Mouse (Mus musculus) layer of hippocampus, adult 11-12 months (tissue): ENCODE measurements around the gene Arih1.

ENCODE experiments used
- DNase-seq: peaks from one replicate; pipeline ENCODE4 v3.0.0; 2022; ENCODE audit warnings: low spot score

Gene Arih1

DNA sequence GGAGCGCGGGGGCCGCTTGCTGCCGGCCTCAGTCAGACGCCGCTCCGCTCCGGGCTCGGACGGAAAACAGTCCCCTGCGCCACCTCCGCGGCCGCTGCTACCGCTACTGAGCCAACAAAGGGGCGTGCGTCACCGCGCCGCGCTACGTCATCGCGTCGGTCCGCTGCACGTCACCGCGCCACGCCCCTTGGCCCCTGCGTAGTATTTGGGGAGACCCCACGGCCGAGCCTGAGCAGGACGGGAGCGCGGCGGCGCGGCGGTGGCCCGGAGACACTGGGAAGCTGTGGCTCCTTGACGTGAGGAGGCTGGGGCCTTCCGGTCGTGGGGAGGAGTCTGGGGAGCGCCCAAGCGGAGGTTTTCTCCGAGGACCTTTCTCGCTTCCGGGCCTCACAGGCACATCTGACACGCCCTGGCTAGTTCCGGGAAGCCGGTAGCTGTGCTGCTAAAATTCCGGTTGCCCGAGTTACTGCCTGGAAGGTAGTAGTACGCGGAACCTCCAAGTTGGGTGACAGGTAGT lies at the start of gene Arih1:
Gene Arih1 (minus strand): TSS at position 70 of the 517 bp plus-strand sequence.
- DNase-seq = peak; percentile 99

DNA sequence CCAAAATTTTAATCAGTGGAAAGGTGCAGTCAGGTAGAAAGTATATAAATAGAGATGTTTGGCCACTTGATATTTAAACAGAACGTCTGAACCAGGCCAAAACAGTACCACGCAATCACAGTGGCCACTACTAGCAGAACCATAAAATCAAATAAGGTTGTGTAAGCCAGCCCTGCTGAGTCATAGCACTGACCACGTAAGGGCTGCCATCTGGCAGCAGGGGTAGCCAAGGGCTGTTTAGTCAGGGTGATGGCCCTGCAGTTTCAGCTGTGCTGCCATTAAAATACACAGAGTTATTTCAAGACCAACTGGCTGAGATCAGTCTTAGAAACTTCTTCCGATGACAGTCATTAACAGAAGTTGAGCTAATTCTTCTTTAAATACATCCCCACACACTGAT lies 47.5 kb upstream of the Arih1 start:
- DNase-seq = no peak

- DNase-seq = no peak
These were observed 47.0 kb upstream of the Arih1 start for GRCm38 (mm10) chr9:59533422-59533821.

- no peak for DNase-seq
These were observed 45.2 kb upstream of the Arih1 start for GRCm38 (mm10) chr9:59531645-59532044.

- no peak for DNase-seq
These were observed 41.9 kb upstream of the Arih1 start for GRCm38 (mm10) chr9:59528274-59528673.

- DNase-seq = no peak
These were observed 41.2 kb upstream of the Arih1 start for GRCm38 (mm10) chr9:59527580-59527979.

- no peak for DNase-seq
These were observed 40.3 kb upstream of the Arih1 start for GRCm38 (mm10) chr9:59526727-59527126.

DNA sequence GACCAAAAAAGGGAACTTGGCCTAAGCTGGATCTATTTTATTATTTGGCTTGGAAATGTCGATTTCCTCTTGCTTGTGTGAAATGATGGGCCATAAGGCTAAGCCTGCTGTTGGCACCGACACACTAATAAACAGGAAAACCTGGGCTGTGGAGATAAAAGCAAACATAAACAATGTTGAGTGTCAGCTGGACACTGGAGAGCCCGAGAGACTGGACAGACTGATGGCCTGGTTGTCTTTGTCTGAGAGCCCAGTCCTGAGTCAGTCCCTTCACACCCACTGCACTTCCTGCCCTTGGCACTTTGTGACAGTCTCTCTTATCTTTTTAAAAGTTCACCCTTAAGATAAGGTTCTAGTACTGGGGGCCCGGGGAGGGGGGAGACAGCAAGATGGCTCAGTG lies 36.5 kb upstream of the Arih1 start:
- DNase-seq = no peak

DNA sequence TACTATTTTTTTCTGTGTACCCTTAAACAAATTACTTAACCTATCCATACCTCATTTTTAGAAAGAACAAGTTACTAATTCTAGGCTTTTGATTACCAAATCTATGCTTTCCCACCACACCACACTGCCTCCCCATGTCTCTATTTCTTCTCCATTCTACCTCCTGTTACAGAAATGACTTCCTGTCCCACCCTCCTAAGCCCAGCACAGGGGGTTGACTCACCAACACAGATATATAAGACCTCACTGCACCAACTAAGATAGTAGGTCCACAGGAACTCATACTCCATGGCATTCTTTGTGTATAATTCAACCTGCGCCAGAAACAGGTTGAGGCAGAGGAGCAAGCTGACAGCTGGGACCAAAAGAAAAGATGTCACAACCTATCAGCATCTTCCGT lies 33.0 kb upstream of the Arih1 start:
- no peak for DNase-seq

GRCm38 (mm10) chr9:59518976-59519375 lies 32.6 kb upstream of the Arih1 start:
- DNase-seq = no peak

DNA sequence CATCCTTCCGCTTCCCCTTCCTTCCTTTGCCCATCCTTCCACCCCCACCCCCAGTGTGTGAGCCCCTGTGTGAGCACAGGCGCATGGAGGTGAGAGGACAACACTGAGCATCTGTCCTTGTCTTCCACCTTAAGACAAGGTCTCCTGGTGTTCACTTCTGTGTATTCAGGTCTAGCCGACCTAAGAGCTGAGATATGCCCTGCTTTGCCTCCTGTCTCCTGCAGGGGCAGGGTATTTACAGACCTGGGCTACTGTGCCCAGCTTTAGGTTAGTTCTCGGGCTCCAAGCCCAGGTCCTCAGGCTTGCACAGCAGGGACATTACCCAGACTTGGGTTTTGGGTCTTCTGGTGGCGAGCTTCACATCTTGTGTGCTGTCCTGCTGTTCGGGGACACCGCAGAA lies 30.7 kb upstream of the Arih1 start:
- no peak for DNase-seq

GRCm38 (mm10) chr9:59515069-59515468 lies 28.7 kb upstream of the Arih1 start:
- DNase-seq = no peak

DNA sequence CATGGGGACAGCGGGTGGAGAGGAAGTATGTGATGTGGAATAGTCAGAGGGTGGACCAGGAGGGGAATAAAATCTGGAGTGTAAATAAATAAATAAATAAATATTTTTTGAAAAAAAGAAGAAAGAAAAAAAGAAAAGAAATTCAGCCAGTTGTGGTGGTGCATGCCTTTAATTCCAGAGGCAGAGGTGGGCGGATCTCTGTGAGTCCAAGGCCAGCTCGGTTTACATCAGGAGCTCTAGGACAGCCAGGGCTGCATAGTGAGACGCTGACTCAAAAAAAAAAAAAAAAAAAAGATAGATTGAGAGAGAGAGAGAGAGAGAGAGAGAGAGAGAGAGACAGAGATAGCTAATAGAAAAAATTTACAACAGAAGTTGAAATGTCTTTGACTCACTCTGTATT lies 26.0 kb upstream of the Arih1 start:
- no peak for DNase-seq

DNA sequence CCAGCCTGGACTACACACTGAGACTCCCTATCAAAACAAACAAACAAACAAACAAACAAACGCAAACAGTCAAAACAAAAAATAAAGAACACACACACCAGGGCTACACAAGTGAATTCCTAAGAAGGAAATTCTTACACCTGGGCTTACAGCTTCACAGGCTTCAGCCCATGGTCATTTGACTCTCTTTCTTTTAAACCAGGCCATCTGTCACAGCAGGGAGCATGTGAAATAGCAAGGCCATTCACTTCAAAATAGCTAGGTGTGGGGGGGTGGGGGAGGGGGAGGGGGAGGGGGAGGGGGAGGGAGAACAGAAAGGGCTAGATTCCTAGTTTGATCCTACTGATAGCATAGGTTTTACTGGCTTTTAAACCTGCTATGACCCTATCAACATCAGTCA lies 21.7 kb upstream of the Arih1 start:
- DNase-seq = no peak

DNA sequence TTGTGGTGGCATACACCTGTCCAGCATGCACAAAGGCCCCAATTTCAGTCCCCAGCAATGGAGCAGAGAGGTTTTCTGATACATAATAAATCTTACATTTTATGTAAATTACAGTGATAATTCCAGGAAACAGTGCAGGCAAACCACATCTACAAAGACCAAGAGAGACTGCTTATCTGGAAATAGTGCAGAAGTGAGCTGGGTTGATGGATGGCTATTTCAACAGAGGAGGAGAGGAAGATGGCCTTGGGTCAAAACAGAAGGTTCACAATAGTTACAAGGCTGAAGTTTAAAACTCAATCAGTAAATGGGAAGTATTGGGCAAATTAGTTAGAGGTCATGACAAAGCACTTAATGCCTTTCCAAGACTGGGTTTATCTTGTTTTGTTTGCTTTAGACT lies 913 bp upstream of the Arih1 start:
- DNase-seq = no peak

DNA sequence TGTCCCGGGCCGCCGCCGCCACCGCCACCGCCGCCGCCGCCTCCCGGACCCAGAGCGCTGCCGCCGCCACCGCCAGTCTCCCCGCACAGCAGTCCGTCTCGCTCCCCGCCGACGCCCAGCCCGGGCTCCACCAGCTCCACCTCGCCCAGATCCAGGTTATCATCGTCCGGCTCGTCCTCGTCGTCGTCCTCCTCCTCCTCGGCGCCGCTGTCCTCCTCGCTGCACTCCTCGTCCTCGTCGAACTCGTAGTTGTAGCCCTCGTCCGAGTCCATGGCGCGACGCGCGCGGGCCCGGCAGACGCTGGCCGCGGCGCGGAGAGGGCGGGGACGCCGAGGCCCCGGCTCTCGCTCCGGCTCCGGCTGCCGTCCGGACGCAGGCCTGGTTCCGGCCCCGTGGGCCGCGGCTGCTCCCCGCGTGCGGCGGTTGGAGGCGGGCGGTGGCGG lies 321 bp downstream of the Arih1 start:
- no peak for DNase-seq

GRCm38 (mm10) chr9:59485511-59486075 lies 825 bp downstream of the Arih1 start:
- peak; percentile 55 for DNase-seq

- no peak for DNase-seq
These were observed 1.7 kb downstream of the Arih1 start for GRCm38 (mm10) chr9:59484760-59485159.

- no peak for DNase-seq
These were observed 4.0 kb downstream of the Arih1 start for GRCm38 (mm10) chr9:59482419-59482818.

- DNase-seq = no peak
These were observed 9.8 kb downstream of the Arih1 start for GRCm38 (mm10) chr9:59476617-59477016.

- no peak for DNase-seq
These were observed 11.6 kb downstream of the Arih1 start for GRCm38 (mm10) chr9:59474838-59475237.

- DNase-seq = no peak
These were observed 13.2 kb downstream of the Arih1 start for GRCm38 (mm10) chr9:59473171-59473570.

DNA sequence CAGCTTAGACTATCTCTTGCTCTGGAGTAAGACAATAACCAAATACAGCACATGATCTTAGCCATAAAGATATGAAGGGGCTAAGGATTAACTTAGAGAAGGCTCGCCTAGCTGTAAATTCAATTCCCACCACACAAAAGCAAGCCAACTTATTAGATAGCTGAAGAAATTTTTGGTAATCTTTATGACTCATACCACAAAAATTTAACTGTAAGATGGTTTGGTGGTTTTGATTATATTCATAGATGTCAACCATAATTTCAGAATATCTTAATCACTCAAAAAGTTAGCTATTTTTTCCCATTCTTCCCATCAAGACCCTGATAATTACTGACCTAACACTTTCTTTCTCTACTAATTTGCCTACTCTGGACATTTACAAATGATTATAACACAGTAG lies 17.0 kb downstream of the Arih1 start:
- no peak for DNase-seq

- DNase-seq = no peak
These were observed 22.1 kb downstream of the Arih1 start for GRCm38 (mm10) chr9:59464293-59464692.
